Mouse (Mus musculus): ENCODE measurements at regions not wholly inside any gene's neighbourhood (a gene's known extent, or its start where the extent isn't known, plus 50 kb on each side); places are given as distances from the start of the nearest gene placed in this dataset.

DNA sequence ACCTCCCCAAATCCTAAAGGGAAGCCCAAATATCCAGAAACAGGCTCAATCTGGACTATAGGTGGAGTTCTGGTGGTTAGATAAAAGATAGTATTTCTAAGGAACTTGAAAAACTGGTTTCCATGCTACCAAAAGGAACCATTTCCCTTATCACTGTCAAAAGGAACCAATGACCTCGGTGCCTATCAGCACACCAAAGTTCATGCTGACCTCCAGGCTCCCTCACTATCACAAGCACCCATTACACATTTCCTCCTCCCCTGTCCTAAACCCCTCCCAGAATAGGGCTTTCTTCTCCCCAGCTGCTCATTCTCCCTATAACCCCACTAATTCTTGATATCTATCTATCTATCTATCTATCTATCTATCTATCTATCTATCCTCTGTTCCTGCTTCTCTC is 144.2 kb downstream of the Nuf2 start:
- WGBS: 67% methylated on average over 1 of the region's 1 CpGs
- ATAC-seq: peak; percentile 76
- no peak overlapping the region for H3K4me2 ChIP-seq (ENCODE audit: low read depth, low read length)

DNA sequence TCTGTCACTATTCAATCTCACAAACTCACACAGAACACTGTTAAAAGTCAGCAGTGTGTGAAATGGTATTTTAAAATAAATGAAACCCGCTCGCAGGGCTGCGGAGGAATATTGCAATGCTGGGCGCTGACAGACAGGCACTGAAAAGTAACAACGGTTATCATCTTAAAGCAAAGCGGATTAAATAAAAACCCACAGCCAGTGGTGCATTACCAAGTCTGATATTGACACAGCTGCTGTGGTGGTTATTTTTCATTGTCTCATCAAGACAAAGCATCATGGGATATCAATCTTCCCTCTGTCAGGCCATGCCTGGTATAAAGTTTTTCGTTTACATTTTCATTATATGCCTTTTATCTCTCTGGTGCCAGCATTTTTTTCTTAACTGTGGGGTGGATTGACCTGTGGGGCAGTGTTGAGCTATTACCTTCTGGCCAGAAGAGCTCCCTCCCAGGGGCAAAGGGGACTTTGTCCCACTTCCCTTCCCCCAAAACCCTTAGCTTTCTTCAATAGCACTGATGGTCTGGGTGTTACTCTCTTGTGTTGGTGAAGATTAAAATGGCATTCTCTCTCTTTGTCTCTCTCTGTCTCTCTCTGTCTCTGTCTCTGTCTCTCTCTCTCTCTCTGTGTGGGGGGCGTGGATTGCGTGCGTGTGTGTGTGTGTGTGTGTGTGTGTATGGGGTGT is 145.4 kb downstream of the Nuf2 start:
- H3K4me1 ChIP-seq (ENCODE audit: control insufficient read depth, insufficient read depth, low read length): no peaks in the 10 kb centered on the region
- H3K27ac ChIP-seq (ENCODE audit: low read length): no peak overlapping the region
- no peaks in the 10 kb centered on the region for H3K36me3 ChIP-seq (ENCODE audit: control insufficient read depth, insufficient read depth, low read length)
- no peak overlapping the region for H3K9ac ChIP-seq (ENCODE audit: low read depth, low read length)
- H3K4me3 ChIP-seq (ENCODE audit: low read length): no peak overlapping the region
- H3K4me2 ChIP-seq (ENCODE audit: low read depth, low read length): no peak overlapping the region
- 0 out of 2 replicates have a peak, but pooled peaks have one; percentile 36 for ATAC-seq
- H3K27me3 ChIP-seq (replicated peaks; ENCODE audit: control insufficient read depth, insufficient read depth, low read length): no peaks in the 10 kb centered on the region
- no peaks in the 10 kb centered on the region for H3K9me3 ChIP-seq (ENCODE audit: control insufficient read depth, low read length)
- 73% methylated on average over 10 of the region's 10 CpGs for WGBS

More for the DNA sequence above, 144.2 kb downstream of the Nuf2 start:
- H3K36me3 ChIP-seq (ENCODE audit: control insufficient read depth, insufficient read depth, low read length): no peaks in the 10 kb centered on the region
- no peak overlapping the region for H3K9ac ChIP-seq (ENCODE audit: low read depth, low read length)
- H3K4me1 ChIP-seq (ENCODE audit: control insufficient read depth, insufficient read depth, low read length): no peaks in the 10 kb centered on the region
- no peaks in the 10 kb centered on the region for H3K9me3 ChIP-seq (ENCODE audit: control insufficient read depth, low read length)
- H3K4me3 ChIP-seq (ENCODE audit: low read length): no peak overlapping the region
- H3K27ac ChIP-seq (ENCODE audit: low read length): no peak overlapping the region
- no peaks in the 10 kb centered on the region for H3K27me3 ChIP-seq (replicated peaks; ENCODE audit: control insufficient read depth, insufficient read depth, low read length)

DNA sequence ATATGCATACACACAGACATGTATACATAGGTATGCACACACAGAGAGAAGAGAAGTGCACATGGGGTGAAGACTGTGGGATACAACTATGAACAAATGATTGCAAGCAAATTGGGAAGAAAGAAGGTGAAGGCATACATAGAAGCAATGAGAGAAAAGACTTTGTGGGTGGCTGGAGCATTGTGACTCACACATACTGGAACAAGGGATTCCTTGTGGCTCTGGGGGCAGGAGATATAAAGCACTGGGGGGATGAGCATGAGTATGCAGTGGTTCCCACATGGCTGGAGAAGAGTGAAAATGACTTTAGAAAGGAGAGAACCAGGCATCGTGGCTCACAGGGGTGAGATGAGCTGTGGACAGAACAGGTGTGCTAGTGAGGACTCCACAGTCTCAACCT is 156.6 kb downstream of the Nuf2 start:
- WGBS: 64% methylated on average over 1 of the region's 1 CpGs
- Histone ChIP-seq H3K4me2 (ENCODE audit: low read depth, low read length) (no peak overlapping the region), H3K27ac (ENCODE audit: low read length) (no peak overlapping the region), H3K4me3 (ENCODE audit: low read length) (no peak overlapping the region), H3K9ac (ENCODE audit: low read depth, low read length) (no peak overlapping the region), H3K27me3 (replicated peaks; ENCODE audit: control insufficient read depth, insufficient read depth, low read length) (no peaks in the 10 kb centered on the region), H3K9me3 (ENCODE audit: control insufficient read depth, low read length) (no peaks in the 10 kb centered on the region), H3K4me1 (ENCODE audit: control insufficient read depth, insufficient read depth, low read length) (no peaks in the 10 kb centered on the region; the same call in 1 of the 2 replicates), H3K36me3 (ENCODE audit: control insufficient read depth, insufficient read depth, low read length) (no peaks in the 10 kb centered on the region)
- ATAC-seq: no peak

DNA sequence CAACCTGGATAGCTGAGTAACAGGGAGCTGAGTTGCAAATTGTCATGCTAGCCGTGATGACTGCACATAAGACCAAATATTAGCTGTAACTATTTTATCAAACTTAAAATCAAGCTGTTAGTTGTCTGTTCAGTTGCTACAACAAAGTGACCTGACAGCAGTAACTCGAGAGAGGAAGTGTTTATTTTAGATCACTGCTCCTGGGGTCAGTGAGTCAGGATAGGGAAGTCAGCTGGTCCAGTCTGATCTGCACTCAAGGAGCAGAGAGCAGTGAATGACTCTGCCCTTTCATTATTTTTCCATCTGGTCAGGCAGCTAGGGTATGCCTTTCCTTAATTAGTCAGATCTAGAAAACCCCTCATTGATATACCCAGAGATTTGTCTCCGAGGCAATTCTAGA is 162.5 kb downstream of the Nuf2 start:
- WGBS: 36% methylated on average over 3 of the region's 3 CpGs
- no peak overlapping the region for H3K27ac ChIP-seq (ENCODE audit: low read length)

DNA sequence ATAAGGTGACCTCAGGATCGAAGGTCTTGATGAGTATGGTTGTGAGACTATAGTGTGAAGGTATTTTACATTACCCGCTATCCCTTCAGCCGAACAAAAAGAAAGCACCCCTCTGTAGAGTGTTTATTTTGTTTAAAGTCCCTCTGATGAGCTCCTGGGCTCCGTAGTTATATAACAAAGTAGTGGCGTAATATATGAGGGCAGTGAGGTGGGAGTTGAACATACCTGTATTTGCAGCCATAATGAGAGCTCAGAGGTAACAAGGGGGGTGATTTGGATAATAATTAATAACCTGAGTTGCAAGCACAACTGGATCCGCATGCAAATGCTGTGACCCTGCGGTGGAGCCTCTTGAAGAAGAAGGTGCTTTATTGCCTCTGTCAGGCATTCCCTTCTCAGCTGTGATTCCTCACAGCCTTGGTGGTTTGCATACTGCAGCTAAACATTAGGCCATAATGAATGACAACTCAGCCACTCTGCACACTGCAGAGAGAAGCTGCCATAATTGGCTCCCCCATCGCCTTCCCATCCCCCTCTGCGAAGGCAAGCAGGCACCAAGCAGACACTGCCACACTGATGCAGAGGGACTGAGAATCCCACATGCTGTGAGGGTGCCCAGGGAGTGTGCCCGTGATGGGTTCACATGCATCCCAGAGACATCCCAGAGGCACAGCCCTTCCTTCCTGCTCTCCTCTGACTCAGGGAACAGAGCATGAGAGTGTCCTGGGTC is 163.3 kb downstream of the Nuf2 start:
- ATAC-seq: peak; percentile 62
- H3K4me3 ChIP-seq (ENCODE audit: low read length): no peak overlapping the region
- H3K27me3 ChIP-seq (replicated peaks; ENCODE audit: control insufficient read depth, insufficient read depth, low read length): no peaks in the 10 kb centered on the region
- no peak overlapping the region for H3K27ac ChIP-seq (ENCODE audit: low read length)
- 34% methylated on average over 10 of the region's 10 CpGs for WGBS
- no peak overlapping the region for H3K9ac ChIP-seq (ENCODE audit: low read depth, low read length)
- H3K9me3 ChIP-seq (ENCODE audit: control insufficient read depth, low read length): no peaks in the 10 kb centered on the region
- no peak overlapping the region for H3K4me2 ChIP-seq (ENCODE audit: low read depth, low read length)
- H3K36me3 ChIP-seq (ENCODE audit: control insufficient read depth, insufficient read depth, low read length): no peaks in the 10 kb centered on the region
- H3K4me1 ChIP-seq (ENCODE audit: control insufficient read depth, insufficient read depth, low read length): peaks cover 12% of the 10 kb centered on the region

More for the DNA sequence above, 162.5 kb downstream of the Nuf2 start:
- Histone ChIP-seq H3K4me3 (ENCODE audit: low read length) (no peak overlapping the region), H3K9me3 (ENCODE audit: control insufficient read depth, low read length) (no peaks in the 10 kb centered on the region), H3K4me2 (ENCODE audit: low read depth, low read length) (no peak overlapping the region), H3K36me3 (ENCODE audit: control insufficient read depth, insufficient read depth, low read length) (no peaks in the 10 kb centered on the region), H3K27me3 (replicated peaks; ENCODE audit: control insufficient read depth, insufficient read depth, low read length) (no peaks in the 10 kb centered on the region), H3K4me1 (ENCODE audit: control insufficient read depth, insufficient read depth, low read length) (peaks cover 12% of the 10 kb centered on the region), H3K9ac (ENCODE audit: low read depth, low read length) (no peak overlapping the region)
- ATAC-seq: no peak

DNA sequence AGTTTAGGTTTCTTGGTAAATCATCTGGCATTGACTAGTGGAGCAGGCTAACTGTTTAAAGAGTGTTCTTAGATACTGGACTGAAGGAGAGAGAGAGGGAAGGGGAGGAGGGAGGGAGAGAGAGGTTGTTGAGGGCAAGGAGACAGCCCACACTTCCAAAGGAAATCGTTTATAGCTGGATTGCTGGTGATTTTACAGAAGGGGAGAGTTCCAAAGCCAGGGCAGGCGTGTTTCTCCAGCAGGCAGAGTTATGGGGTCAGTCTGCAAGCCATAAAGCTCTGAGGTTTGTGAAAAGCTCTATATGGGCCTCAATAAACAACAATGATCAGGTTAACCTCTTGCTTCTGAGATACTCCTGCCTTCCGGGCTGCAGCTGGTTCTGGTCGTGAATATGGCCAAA is 163.9 kb downstream of the Nuf2 start:
- no peak overlapping the region for H3K4me3 ChIP-seq (ENCODE audit: low read length)
- H3K27ac ChIP-seq (ENCODE audit: low read length): no peak overlapping the region
- no peak overlapping the region for H3K4me2 ChIP-seq (ENCODE audit: low read depth, low read length)
- no peaks in the 10 kb centered on the region for H3K36me3 ChIP-seq (ENCODE audit: control insufficient read depth, insufficient read depth, low read length)
- WGBS: 29% methylated on average over 4 of the region's 4 CpGs
- H3K27me3 ChIP-seq (replicated peaks; ENCODE audit: control insufficient read depth, insufficient read depth, low read length): no peaks in the 10 kb centered on the region
- H3K9ac ChIP-seq (ENCODE audit: low read depth, low read length): no peak overlapping the region
- no peak for ATAC-seq
- no peaks in the 10 kb centered on the region for H3K9me3 ChIP-seq (ENCODE audit: control insufficient read depth, low read length)
- peaks cover 12% of the 10 kb centered on the region for H3K4me1 ChIP-seq (ENCODE audit: control insufficient read depth, insufficient read depth, low read length)

DNA sequence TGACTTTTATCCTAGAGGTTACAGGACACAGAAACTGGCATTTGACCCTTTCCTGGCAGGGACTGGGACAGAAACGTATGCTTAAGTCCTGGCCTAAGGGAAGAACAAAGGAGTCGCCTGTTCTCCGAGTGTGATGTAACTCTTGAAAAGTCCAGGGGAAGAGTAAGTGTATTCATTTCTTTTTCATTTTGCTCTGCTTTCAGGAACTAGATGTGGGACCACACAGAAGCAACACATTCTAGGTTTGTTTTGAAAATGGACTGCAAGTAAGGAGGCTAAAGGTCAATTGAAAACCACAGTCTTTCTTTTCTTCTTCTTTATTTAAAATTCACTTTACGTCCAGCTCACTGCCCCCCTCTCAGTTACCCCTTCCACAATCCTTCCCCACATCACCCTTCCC is 168.7 kb downstream of the Nuf2 start:
- H3K27me3 ChIP-seq (replicated peaks; ENCODE audit: control insufficient read depth, insufficient read depth, low read length): no peaks in the 10 kb centered on the region
- H3K36me3 ChIP-seq (ENCODE audit: control insufficient read depth, insufficient read depth, low read length): no peaks in the 10 kb centered on the region
- H3K4me3 ChIP-seq (ENCODE audit: low read length): no peak overlapping the region
- WGBS: 56% methylated on average over 4 of the region's 4 CpGs
- no peak overlapping the region for H3K4me2 ChIP-seq (ENCODE audit: low read depth, low read length)
- H3K4me1 ChIP-seq (ENCODE audit: control insufficient read depth, insufficient read depth, low read length): peaks cover 4% of the 10 kb centered on the region
- no peak for ATAC-seq
- no peak overlapping the region for H3K27ac ChIP-seq (ENCODE audit: low read length)
- no peak overlapping the region for H3K9ac ChIP-seq (ENCODE audit: low read depth, low read length)
- H3K9me3 ChIP-seq (ENCODE audit: control insufficient read depth, low read length): no peaks in the 10 kb centered on the region

DNA sequence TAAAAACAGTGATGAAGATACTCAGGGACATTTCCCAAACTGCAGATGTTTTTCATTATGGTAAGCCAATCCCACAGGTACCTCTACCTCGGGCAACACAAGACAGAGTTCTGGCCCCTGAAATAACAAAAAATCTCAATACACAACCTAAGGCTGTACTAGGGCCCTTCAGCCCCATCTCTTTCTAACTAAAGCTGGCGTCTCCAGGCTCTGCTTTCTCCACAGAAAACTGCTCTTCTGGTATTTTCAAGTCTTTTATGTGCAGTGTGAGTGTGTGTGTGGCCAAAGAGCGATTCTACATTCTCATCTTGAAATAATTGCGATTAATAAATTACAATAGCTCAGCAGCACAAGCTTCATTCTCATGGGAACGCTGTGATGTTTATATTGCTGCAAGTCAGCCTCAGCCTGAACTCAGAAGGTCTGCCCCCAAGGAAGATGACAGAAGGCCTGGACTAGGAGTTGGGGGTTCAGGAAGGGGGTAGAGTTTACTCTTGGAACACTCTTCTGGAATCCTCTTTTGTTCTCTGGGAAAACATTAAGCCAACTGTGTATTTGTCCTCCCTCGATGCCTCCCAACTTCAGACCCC is 173.5 kb downstream of the Nuf2 start:
- no peak overlapping the region; the same call in 1 of the 2 replicates for H3K27ac ChIP-seq (ENCODE audit: low read length)
- H3K4me3 ChIP-seq (ENCODE audit: low read length): no peak overlapping the region
- H3K9me3 ChIP-seq (ENCODE audit: control insufficient read depth, low read length): no peaks in the 10 kb centered on the region
- H3K4me2 ChIP-seq (ENCODE audit: low read depth, low read length): no peak overlapping the region
- WGBS: 41% methylated on average over 6 of the region's 6 CpGs
- no peaks in the 10 kb centered on the region for H3K4me1 ChIP-seq (ENCODE audit: control insufficient read depth, insufficient read depth, low read length)
- ATAC-seq: peak; percentile 48
- H3K9ac ChIP-seq (ENCODE audit: low read depth, low read length): no peak overlapping the region
- H3K36me3 ChIP-seq (ENCODE audit: control insufficient read depth, insufficient read depth, low read length): no peaks in the 10 kb centered on the region
- H3K27me3 ChIP-seq (replicated peaks; ENCODE audit: control insufficient read depth, insufficient read depth, low read length): no peaks in the 10 kb centered on the region

DNA sequence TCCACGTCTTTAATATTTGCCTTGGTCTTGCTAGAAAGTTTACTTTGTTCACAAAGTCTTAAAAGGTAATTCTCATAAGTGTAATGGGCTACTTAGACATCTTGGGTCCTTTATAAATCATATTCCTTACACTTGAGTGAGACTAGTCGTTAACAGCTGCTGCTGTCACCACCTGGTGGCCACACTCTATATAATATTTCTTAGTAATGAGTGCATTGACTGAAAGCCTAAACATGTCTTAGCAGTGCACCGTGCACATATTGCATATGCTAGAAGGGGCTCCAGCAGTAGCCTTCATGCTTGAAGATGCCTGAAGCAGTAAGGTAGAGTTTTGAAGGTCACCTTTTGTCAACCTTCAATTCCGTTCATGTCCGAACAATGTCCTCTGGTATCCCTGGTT is 177.2 kb downstream of the Nuf2 start:
- H3K4me1 ChIP-seq (ENCODE audit: control insufficient read depth, insufficient read depth, low read length): no peaks in the 10 kb centered on the region
- H3K4me2 ChIP-seq (ENCODE audit: low read depth, low read length): no peak overlapping the region
- no peak overlapping the region for H3K9ac ChIP-seq (ENCODE audit: low read depth, low read length)
- H3K27me3 ChIP-seq (replicated peaks; ENCODE audit: control insufficient read depth, insufficient read depth, low read length): no peaks in the 10 kb centered on the region
- no peak overlapping the region for H3K4me3 ChIP-seq (ENCODE audit: low read length)
- ATAC-seq: no peak
- H3K36me3 ChIP-seq (ENCODE audit: control insufficient read depth, insufficient read depth, low read length): no peaks in the 10 kb centered on the region
- 65% methylated on average over 5 of the region's 5 CpGs for WGBS
- no peak overlapping the region for H3K27ac ChIP-seq (ENCODE audit: low read length)
- H3K9me3 ChIP-seq (ENCODE audit: control insufficient read depth, low read length): no peaks in the 10 kb centered on the region
